Mouse (Mus musculus): ENCODE data around the gene Nelfcd.

Gene Nelfcd

GRCm38 (mm10) chr2:174472818-174473549 lies 57.4 kb downstream of the Nelfcd start, which contains the start of gene Prelid3b:
Gene Prelid3b, minus strand, starts transcription at chr2:174473081.
- DNase-seq (ENCODE audit: low spot score in 2 of 2), result peak; percentile 97 to 99

DNA sequence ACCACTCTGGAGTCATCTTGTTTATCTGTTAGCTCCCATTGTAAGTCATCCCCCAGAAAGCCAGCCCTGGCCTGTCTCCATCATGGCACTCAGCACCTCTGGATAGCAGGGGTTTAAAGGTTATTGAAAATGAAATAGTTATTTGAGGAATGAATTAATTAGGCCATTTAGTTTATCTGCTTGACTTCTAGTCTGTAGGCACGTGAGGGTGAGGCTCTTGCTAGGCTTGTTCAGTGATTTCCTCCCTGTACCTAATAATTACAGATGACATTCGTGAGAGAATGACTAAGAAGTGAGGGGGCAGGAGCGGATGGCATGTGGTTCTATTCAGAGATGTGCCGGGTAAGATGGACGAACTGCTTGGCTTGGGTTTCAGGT lies 57.9 kb downstream of the Nelfcd start:
- DNase-seq (ENCODE audit: low spot score in 2 of 2), result no peak

All from frontal cortex, postnatal 14 days (tissue).